Mouse (Mus musculus) CD4-positive, CD25-positive, alpha-beta regulatory T cell, adult 9 weeks (primary cell): ENCODE data around the gene Cd300ld2. TPM values are rescaled to one million over a fixed set of nuclear protein-coding genes. Genes with fewer than 3 reads are reported as not detected.

Experiments
- polyA plus RNA-seq: library from polyadenylated mRNA; unstranded; fragments of 100-300 nt; shearing (Covaris generic); gene quantifications from one replicate; pipeline ENCODE4 v1.2.1, GENCODE M21; 2017

Gene Cd300ld2
- polyA plus RNA-seq = not detected

GRCm38 (mm10) chr11:115016093-115016492, at the start of gene Cd300ld2:
Cd300ld2 (minus strand) TSS chr11:115016193.

DNA sequence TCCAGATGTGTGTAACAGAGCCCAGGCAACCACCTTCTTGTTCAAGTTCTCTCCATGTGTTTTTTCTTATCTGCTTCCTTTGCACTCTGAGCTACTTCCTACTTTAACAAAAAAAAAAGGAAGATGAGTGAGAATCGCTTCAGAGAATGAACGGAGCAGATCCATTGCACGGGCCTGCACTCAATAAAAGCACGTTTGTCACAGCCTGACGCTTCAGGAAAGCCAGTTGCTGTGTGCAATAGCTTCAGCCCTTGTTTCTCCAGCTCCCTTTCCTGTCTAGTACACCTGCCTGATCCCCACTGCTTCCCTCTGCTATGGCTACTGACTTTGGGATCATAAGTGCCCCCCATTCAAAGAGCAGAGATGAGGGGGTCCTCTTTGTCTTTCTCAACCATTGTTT, 46.1 kb upstream of the Cd300ld2 start, which contains the start of gene Cd300e:
TSS of gene Cd300e (minus strand) at position 101 of the 400 bp plus-strand sequence.

DNA sequence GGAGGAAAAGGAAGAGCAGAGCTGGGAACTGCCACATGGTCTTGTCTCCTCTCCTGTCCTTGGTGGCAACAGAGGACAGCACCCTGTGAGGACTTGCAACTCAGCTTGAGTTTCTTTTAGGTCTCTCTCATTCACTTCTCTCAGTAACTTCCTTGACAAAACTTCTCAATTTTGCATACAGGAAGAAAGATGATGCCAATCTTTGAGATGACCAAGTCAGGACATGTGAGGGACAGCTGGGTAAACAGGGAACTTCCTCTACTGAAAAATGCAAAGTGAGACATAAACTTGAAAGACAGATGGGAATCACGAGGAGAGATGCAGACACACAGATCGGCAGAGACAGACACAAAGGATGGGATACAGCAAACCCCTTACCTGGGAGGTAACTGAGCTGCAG, 32.3 kb upstream of the Cd300ld2 start, which contains the start of gene Cd300ld3:
TSS of gene Cd300ld3 (minus strand) at position 151 of the 400 bp plus-strand sequence.

DNA sequence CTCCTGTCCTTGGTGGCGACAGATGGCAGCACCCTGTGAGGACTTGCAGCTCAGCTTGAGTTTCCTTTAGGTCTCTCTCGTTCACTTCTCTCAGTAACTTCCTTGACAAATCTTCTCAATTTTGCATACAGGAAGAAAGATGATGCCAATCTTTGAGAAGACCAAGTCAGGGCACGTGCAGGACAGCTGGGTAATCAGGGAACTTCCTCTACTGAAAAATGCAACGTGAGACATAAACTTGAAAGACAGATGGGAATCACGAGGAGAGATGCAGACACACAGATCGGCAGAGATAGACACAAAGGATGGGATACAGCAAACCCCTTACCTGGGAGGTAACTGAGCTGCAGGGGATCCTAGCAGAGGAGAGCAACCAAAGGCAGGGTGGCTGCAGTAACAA, 21.7 kb upstream of the Cd300ld2 start, which contains the start of gene Cd300ld5:
TSS of gene Cd300ld5 (minus strand) at position 101 of the 400 bp plus-strand sequence.

GRCm38 (mm10) chr11:115026912-115027311, 10.9 kb upstream of the Cd300ld2 start, which contains the start of gene Cd300ld4:
Cd300ld4 (minus strand) TSS chr11:115027012.

GRCm38 (mm10) chr11:115001474-115002040, 14.4 kb downstream of the Cd300ld2 start, which contains the start of gene Cd300c2:
Cd300c2 (minus strand) TSS chr11:115001880.

DNA sequence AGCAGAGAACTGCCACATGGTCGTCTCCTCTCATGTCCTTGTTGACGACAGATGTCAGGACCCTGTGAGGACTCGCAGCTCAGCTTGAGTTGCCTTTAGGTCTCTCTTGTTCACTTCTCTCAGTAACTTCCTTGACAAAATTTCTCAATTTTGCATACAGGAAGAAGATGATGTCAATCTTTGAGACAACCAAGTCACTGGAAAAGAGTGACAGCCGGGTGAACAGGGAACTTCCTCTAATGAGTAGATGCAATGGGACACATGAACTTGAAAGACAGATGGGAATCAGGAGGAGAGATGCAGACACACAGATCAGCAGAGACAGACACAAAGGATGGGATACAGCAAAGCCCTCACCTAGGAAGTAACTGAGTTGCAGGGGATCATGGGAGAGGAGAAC, 26.2 kb downstream of the Cd300ld2 start, which contains the start of gene Cd300ld:
TSS of gene Cd300ld (minus strand) at position 130 of the 400 bp plus-strand sequence.

DNA sequence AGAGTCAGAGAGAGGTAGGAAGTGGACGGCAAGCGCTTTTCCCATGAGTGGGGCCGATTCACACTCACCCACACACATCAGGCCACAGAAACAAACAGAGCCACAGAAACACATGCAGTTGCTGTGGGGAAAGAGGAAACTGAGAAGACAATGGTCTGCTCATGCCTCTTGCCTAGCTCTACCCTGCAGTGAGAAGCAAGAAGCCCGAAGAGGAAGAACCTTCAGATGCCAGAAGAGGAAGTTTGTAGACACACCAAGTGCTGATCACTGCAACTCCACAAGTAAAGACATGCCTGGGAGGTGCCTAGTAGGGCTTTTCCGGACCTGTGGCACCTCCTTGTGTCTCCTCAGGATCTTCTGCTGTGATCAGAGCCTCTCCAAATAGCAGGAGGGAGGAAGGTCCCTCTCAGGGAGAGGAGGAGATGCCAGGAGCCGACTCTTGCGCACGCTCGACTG, 47.2 kb downstream of the Cd300ld2 start, which contains the start of gene Cd300c:
TSS of gene Cd300c (minus strand) at position 406 of the 456 bp plus-strand sequence.

Other genes starting within 250 kb of the Cd300ld2 start
- not detected for gene Btbd17, start 220.2 kb downstream of the Cd300ld2 start, polyA plus RNA-seq
- gene Gpr142, start 217.3 kb downstream of the Cd300ld2 start, polyA plus RNA-seq = not detected
- 0.21 TPM for gene Gprc5c, start 165.0 kb downstream of the Cd300ld2 start, polyA plus RNA-seq
- 0.41 TPM for gene Cd300a, start 126.2 kb downstream of the Cd300ld2 start, polyA plus RNA-seq
- not detected for gene Cd300lb, start 81.8 kb downstream of the Cd300ld2 start, polyA plus RNA-seq
- not detected for gene Cd300c, start 47.0 kb downstream of the Cd300ld2 start, polyA plus RNA-seq
- not detected for gene Cd300ld, start 26.3 kb downstream of the Cd300ld2 start, polyA plus RNA-seq
- 0.30 TPM for gene Cd300c2, start 14.3 kb downstream of the Cd300ld2 start, polyA plus RNA-seq
- not detected for gene Cd300ld4, start 10.8 kb upstream of the Cd300ld2 start, polyA plus RNA-seq
- gene Cd300ld5, start 21.6 kb upstream of the Cd300ld2 start, polyA plus RNA-seq = not detected
- not detected for gene Cd300ld3, start 32.2 kb upstream of the Cd300ld2 start, polyA plus RNA-seq
- not detected for gene Cd300e, start 46.0 kb upstream of the Cd300ld2 start, polyA plus RNA-seq
- 238 TPM for gene Rab37, start 75.2 kb upstream of the Cd300ld2 start, polyA plus RNA-seq
- gene Cd300lf, start 117.8 kb upstream of the Cd300ld2 start, polyA plus RNA-seq = 0.58 TPM
- 407 TPM for gene Slc9a3r1, start 147.1 kb upstream of the Cd300ld2 start, polyA plus RNA-seq
- 16.5 TPM for gene Tmem104, start 171.3 kb upstream of the Cd300ld2 start, polyA plus RNA-seq
- gene Nat9, start 171.7 kb upstream of the Cd300ld2 start, polyA plus RNA-seq = 14.4 TPM